Mouse (Mus musculus): Measurements from ENCODE around the gene Il18bp. TPM values are rescaled to one million over a fixed set of nuclear protein-coding genes. Genes with fewer than 3 reads are reported as not detected.

Il18bp gene
- 0.84 TPM for polyA plus RNA-seq (2012; fragmentation: generic; extraction: Trizol)

DNA sequence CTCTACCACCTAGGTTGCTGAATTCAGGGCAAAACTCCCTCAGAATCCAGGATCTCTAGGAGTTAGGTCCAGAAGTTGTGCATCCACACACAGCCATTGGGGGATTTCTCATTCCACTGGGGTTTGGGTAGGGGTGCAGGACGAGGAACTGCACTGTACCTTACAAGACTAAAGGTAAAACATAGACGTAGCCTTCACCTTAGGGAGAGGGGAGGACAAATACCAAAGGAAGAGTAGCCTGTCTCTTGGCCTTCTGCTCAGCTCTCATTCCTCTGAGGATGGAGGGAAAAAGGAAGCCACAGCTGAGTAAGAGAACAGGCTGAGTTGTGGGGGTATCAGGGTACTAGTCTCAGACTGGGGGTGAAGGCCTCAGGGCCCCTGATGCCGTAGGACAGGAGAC lies at the start of gene Il18bp:
TSS of gene Il18bp (minus strand) at position 101 of the 400 bp plus-strand sequence.
- H3K79me2 ChIP-seq (ENCODE audit: control insufficient read depth, insufficient read depth), result no peaks in the 10 kb centered on the region
- TF ChIP-seq USF1 (IDR thresholded peaks at IDR 0.05; ENCODE audit: low read depth), result no peak
- TF ChIP-seq TCF3 (IDR thresholded peaks at IDR 0.05; ENCODE audit: insufficient read length, low read depth), result no peak
- TF ChIP-seq MAX (IDR thresholded peaks at IDR 0.05; ENCODE audit: low read depth), result no peak
- TF ChIP-seq POLR2AphosphoS2 (IDR thresholded peaks at IDR 0.05; ENCODE audit: insufficient read length, low read depth), result no peak
- TF ChIP-seq E2F4 (IDR thresholded peaks at IDR 0.05; ENCODE audit: insufficient read depth), result no peak
- TF ChIP-seq MYOG (IDR thresholded peaks at IDR 0.05; ENCODE audit: control insufficient read depth in 1 of 3, insufficient read depth in 1 of 3, insufficient read length in 2 of 3, low read depth in 2 of 3), result no peak
- no peak for TF ChIP-seq SRF (IDR thresholded peaks at IDR 0.05; ENCODE audit: control insufficient read depth, insufficient read length, low read depth)
- no peak for TF ChIP-seq TCF12 (IDR thresholded peaks at IDR 0.05; ENCODE audit: insufficient read depth, poor library complexity, severe bottlenecking)
- no peak for TF ChIP-seq REST (IDR thresholded peaks at IDR 0.05; ENCODE audit: insufficient read depth, insufficient read length)
- TF ChIP-seq POLR2A (IDR thresholded peaks at IDR 0.05; ENCODE audit: insufficient read length, low read depth), result no peak
- no peak for TF ChIP-seq MYOD1 (IDR thresholded peaks at IDR 0.05; ENCODE audit: control insufficient read depth in 1 of 3, insufficient read length in 2 of 3, low read depth in 2 of 3)
- no peak for TF ChIP-seq CEBPB (IDR thresholded peaks at IDR 0.05; ENCODE audit: insufficient read depth, poor library complexity, severe bottlenecking)
- peaks cover 29% of the 10 kb centered on the region for H3K36me3 ChIP-seq (ENCODE audit: control insufficient read depth, insufficient read depth)
- H3K27me3 ChIP-seq (ENCODE audit: control insufficient read depth, insufficient read depth, insufficient read length), result no peaks in the 10 kb centered on the region
- H3K4me3 ChIP-seq, result no peak within 1 kb of the TSS
- H3K4me2 ChIP-seq (ENCODE audit: low read depth), result no peak within 1 kb of the TSS
- H3ac ChIP-seq (ENCODE audit: control insufficient read depth, insufficient read length), result no peak within 1 kb of the TSS

- peaks cover 44% of the 10 kb centered on the region for H3K79me2 ChIP-seq (ENCODE audit: control insufficient read depth, insufficient read depth)
- peak overlapping the region; percentile 84 for H3K4me2 ChIP-seq (ENCODE audit: low read depth)
- no peak overlapping the region for H3ac ChIP-seq (ENCODE audit: control insufficient read depth, insufficient read length)
- no peaks in the 10 kb centered on the region for H3K27me3 ChIP-seq (ENCODE audit: control insufficient read depth, insufficient read depth, insufficient read length)
- peak overlapping the region; percentile 81 for H3K4me3 ChIP-seq
- H3K36me3 ChIP-seq (ENCODE audit: control insufficient read depth, insufficient read depth), result peaks cover 3% of the 10 kb centered on the region
- no peak for TF ChIP-seq USF1 (IDR thresholded peaks at IDR 0.05; ENCODE audit: low read depth)
- TF ChIP-seq REST (IDR thresholded peaks at IDR 0.05; ENCODE audit: insufficient read depth, insufficient read length), result no peak
- TF ChIP-seq TCF3 (IDR thresholded peaks at IDR 0.05; ENCODE audit: insufficient read length, low read depth), result no peak
- TF ChIP-seq TCF12 (IDR thresholded peaks at IDR 0.05; ENCODE audit: insufficient read depth, poor library complexity, severe bottlenecking), result no peak
- no peak for TF ChIP-seq MYOG (IDR thresholded peaks at IDR 0.05; ENCODE audit: control insufficient read depth in 1 of 3, insufficient read depth in 1 of 3, insufficient read length in 2 of 3, low read depth in 2 of 3)
- TF ChIP-seq MAX (IDR thresholded peaks at IDR 0.05; ENCODE audit: low read depth), result no peak
- no peak for TF ChIP-seq POLR2A (IDR thresholded peaks at IDR 0.05; ENCODE audit: insufficient read length, low read depth)
- no peak for TF ChIP-seq CEBPB (IDR thresholded peaks at IDR 0.05; ENCODE audit: insufficient read depth, poor library complexity, severe bottlenecking)
- TF ChIP-seq POLR2AphosphoS2 (IDR thresholded peaks at IDR 0.05; ENCODE audit: insufficient read length, low read depth), result no peak
- no peak for TF ChIP-seq MYOD1 (IDR thresholded peaks at IDR 0.05; ENCODE audit: control insufficient read depth in 1 of 3, insufficient read length in 2 of 3, low read depth in 2 of 3)
- TF ChIP-seq E2F4 (IDR thresholded peaks at IDR 0.05; ENCODE audit: insufficient read depth), result no peak
- no peak for TF ChIP-seq SRF (IDR thresholded peaks at IDR 0.05; ENCODE audit: control insufficient read depth, insufficient read length, low read depth)
Observed at GRCm38 (mm10) chr7:102066363-102066762, 47.9 kb upstream of the Il18bp start.

- H3K4me3 ChIP-seq, result peak within 1 kb of the TSS; percentile 81
- no peaks in the 10 kb centered on the region for H3K27me3 ChIP-seq (ENCODE audit: control insufficient read depth, insufficient read depth, insufficient read length)
- H3K36me3 ChIP-seq (ENCODE audit: control insufficient read depth, insufficient read depth), result peaks cover 6% of the 10 kb centered on the region
- H3K4me2 ChIP-seq (ENCODE audit: low read depth), result peak within 1 kb of the TSS; percentile 85
- H3K79me2 ChIP-seq (ENCODE audit: control insufficient read depth, insufficient read depth), result peaks cover 44% of the 10 kb centered on the region
- TF ChIP-seq E2F4 (IDR thresholded peaks at IDR 0.05; ENCODE audit: insufficient read depth), result peak; percentile 56
- TF ChIP-seq POLR2AphosphoS2 (IDR thresholded peaks at IDR 0.05; ENCODE audit: insufficient read length, low read depth), result peak; percentile 58
- no peak for TF ChIP-seq SRF (IDR thresholded peaks at IDR 0.05; ENCODE audit: control insufficient read depth, insufficient read length, low read depth)
- TF ChIP-seq CEBPB (IDR thresholded peaks at IDR 0.05; ENCODE audit: insufficient read depth, poor library complexity, severe bottlenecking), result no peak
- TF ChIP-seq MAX (IDR thresholded peaks at IDR 0.05; ENCODE audit: low read depth), result no peak
- peak; percentile 72 for TF ChIP-seq TCF3 (IDR thresholded peaks at IDR 0.05; ENCODE audit: insufficient read length, low read depth)
- peak; percentile 70 for TF ChIP-seq POLR2A (IDR thresholded peaks at IDR 0.05; ENCODE audit: insufficient read length, low read depth)
- TF ChIP-seq REST (IDR thresholded peaks at IDR 0.05; ENCODE audit: insufficient read depth, insufficient read length), result no peak
- no peak for TF ChIP-seq USF1 (IDR thresholded peaks at IDR 0.05; ENCODE audit: low read depth)
- peak; percentile 3 to 88 (median 68) for TF ChIP-seq MYOG (IDR thresholded peaks at IDR 0.05; ENCODE audit: control insufficient read depth in 1 of 3, insufficient read depth in 1 of 3, insufficient read length in 2 of 3, low read depth in 2 of 3)
- peak in 2 of 3 experiments; percentile 98 for TF ChIP-seq MYOD1 (IDR thresholded peaks at IDR 0.05; ENCODE audit: control insufficient read depth in 1 of 3, insufficient read length in 2 of 3, low read depth in 2 of 3)
- TF ChIP-seq TCF12 (IDR thresholded peaks at IDR 0.05; ENCODE audit: insufficient read depth, poor library complexity, severe bottlenecking), result peak; percentile 56
- H3ac ChIP-seq (ENCODE audit: control insufficient read depth, insufficient read length), result peak within 1 kb of the TSS; percentile 25
Observed at GRCm38 (mm10) chr7:102065046-102065891, 46.8 kb upstream of the Il18bp start, which contains the start of the genes Rnf121, Xndc1 and Xntrpc. TSS of gene Rnf121 (minus strand) at chr7:102065469. TSS of gene Xndc1 (plus strand) at chr7:102065511. TSS of gene Xntrpc (plus strand) at chr7:102065713.

- Histone ChIP-seq H3K4me2 (ENCODE audit: low read depth) (peak overlapping the region; percentile 85), H3ac (ENCODE audit: control insufficient read depth, insufficient read length) (peak overlapping the region; percentile 25), H3K79me2 (ENCODE audit: control insufficient read depth, insufficient read depth) (peaks cover 50% of the 10 kb centered on the region), H3K4me3 (peak overlapping the region; percentile 81), H3K36me3 (ENCODE audit: control insufficient read depth, insufficient read depth) (peaks cover 6% of the 10 kb centered on the region), H3K27me3 (ENCODE audit: control insufficient read depth, insufficient read depth, insufficient read length) (no peaks in the 10 kb centered on the region)
- TF ChIP-seq SRF (IDR thresholded peaks at IDR 0.05; ENCODE audit: control insufficient read depth, insufficient read length, low read depth) (no peak), TCF12 (IDR thresholded peaks at IDR 0.05; ENCODE audit: insufficient read depth, poor library complexity, severe bottlenecking) (no peak), REST (IDR thresholded peaks at IDR 0.05; ENCODE audit: insufficient read depth, insufficient read length) (no peak), POLR2AphosphoS2 (IDR thresholded peaks at IDR 0.05; ENCODE audit: insufficient read length, low read depth) (no peak), MAX (IDR thresholded peaks at IDR 0.05; ENCODE audit: low read depth) (no peak), MYOG (IDR thresholded peaks at IDR 0.05; ENCODE audit: control insufficient read depth in 1 of 3, insufficient read depth in 1 of 3, insufficient read length in 2 of 3, low read depth in 2 of 3) (no peak), TCF3 (IDR thresholded peaks at IDR 0.05; ENCODE audit: insufficient read length, low read depth) (no peak), POLR2A (IDR thresholded peaks at IDR 0.05; ENCODE audit: insufficient read length, low read depth) (no peak)
Observed at GRCm38 (mm10) chr7:102064655-102065045, 46.2 kb upstream of the Il18bp start.

All from myocyte (in vitro differentiated cells).